Mouse (Mus musculus) liver, embryonic 15.5 days (tissue): ENCODE measurements around the gene Gm7982. TPM values are rescaled to one million over a fixed set of nuclear protein-coding genes. Genes with fewer than 3 reads are reported as not detected.
"Not testable (repeated sequence)": the region's sequence is repeated elsewhere in the genome, so short reads cannot be mapped to it uniquely, and the experiment has no call there.

Experiments used
- ATAC-seq: fragments of 200-750 bp; cut with Nextera tagmentation; 2 replicates; pipeline ENCODE4 v1.8.0; 2017; ENCODE audit warnings: moderate number of reproducible peaks, mild to moderate bottlenecking, moderate library complexity; ENCODE audit not compliant: insufficient read depth
- H3K27ac ChIP-seq: fragments of 300-500 bp; sonication (generic); replicated peaks from 2 replicates; pipeline ENCODE4 v1.5.1; 2015; ENCODE audit warnings: mild to moderate bottlenecking, inconsistent platforms
- H3K27me3 ChIP-seq: fragments of 300-500 bp; sonication (generic); 2 replicates; pipeline ENCODE4 v1.6.1; 2015; ENCODE audit warnings: mild to moderate bottlenecking, inconsistent platforms
- H3K36me3 ChIP-seq: fragments of 300-500 bp; sonication (generic); replicated peaks from 2 replicates; pipeline ENCODE4 v1.6.1; 2015; ENCODE audit warnings: moderate library complexity, mild to moderate bottlenecking, inconsistent platforms
- H3K4me1 ChIP-seq: fragments of 300-500 bp; sonication (generic); replicated peaks from 2 replicates; pipeline ENCODE4 v1.6.1; 2015; ENCODE audit warnings: inconsistent platforms
- H3K4me2 ChIP-seq: fragments of 300-500 bp; sonication (generic); 2 replicates; pipeline ENCODE4 v1.6.1; 2015; ENCODE audit warnings: moderate library complexity, mild to moderate bottlenecking, inconsistent platforms
- H3K4me3 ChIP-seq: fragments of 300-500 bp; sonication (generic); replicated peaks from 2 replicates; pipeline ENCODE4 v1.5.1; 2015; ENCODE audit warnings: mild to moderate bottlenecking, inconsistent platforms
- H3K9ac ChIP-seq: fragments of 300-500 bp; sonication (generic); 2 replicates; pipeline ENCODE4 v1.6.1; 2015; ENCODE audit warnings: moderate library complexity, mild to moderate bottlenecking, inconsistent platforms
- H3K9me3 ChIP-seq: fragments of 300-500 bp; sonication (generic); replicated peaks from 2 replicates; pipeline ENCODE4 v1.6.1; 2016; ENCODE audit warnings: inconsistent platforms
- WGBS: fragments of 180-500 bp; shearing (Covaris S2); methylation state at CpG from one replicate; pipeline ENCODE4 v1.1.7; 2015; ENCODE audit warnings: mixed read lengths; ENCODE audit not compliant: insufficient replicate concordance; 5-methylcytosine and 5-hydroxymethylcytosine counted together
- polyA plus RNA-seq: library from polyadenylated mRNA; unstranded; fragments of >200 nt; fragmentation: Nextera tagmentation; extraction: Ambion mirVana; gene quantifications from 2 replicates; pipeline ENCODE4 v1.2.1, GENCODE M21; 2015

The Gm7982 gene
- not detected in 2 replicates for polyA plus RNA-seq

DNA sequence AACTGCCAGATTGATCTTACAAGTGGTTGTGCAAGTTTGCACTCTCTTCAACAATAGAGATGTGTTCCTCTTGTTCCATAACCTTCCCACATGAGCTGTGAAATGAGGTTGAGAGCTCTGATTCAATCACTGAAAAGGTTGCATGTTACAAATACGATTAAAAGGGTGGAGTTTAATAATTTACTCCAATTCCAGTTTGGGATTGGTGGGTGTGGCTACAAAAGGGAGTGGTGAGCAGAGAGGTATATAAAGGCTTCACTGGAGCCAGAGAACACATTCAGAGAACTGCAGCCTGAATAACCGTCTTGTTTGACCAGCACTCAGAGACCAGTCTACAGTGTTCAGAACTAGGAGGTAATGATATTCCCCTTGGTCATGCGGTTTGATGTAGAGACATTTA, at the start of gene Gm7982:
Gene Gm7982 (plus strand): TSS at position 301 of the 400 bp plus-strand sequence.
- H3K36me3 ChIP-seq, H3K27me3 ChIP-seq, H3K9ac ChIP-seq, ATAC-seq, H3K4me2 ChIP-seq, H3K4me1 ChIP-seq, H3K27ac ChIP-seq, H3K4me3 ChIP-seq, H3K9me3 ChIP-seq: not testable (repeated sequence)
- no CpG with 5 or more reads among the region's 3 CpGs for WGBS

DNA sequence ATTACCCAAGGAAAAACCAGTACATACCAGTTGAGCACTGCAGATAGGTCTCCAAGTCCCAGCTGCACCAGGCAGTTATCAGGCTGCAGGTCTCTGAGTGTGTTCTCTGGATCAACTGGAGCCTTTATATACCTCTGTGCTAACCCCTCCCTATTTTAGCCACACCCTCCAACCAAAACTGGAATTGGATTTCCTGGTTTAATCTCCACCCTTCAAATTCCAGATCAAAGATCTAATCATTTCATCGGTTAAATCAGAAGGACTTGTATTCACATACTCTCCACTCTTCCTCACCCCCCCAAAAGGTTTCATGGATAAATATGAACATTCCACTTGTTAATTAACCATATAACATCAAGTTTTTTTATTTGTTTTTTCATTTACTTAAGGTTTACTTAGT, 5.7 kb upstream of the Gm7982 start, which contains the start of gene Gm7978:
Gene Gm7978 (minus strand): TSS at position 101 of the 400 bp plus-strand sequence.
- WGBS = no CpG with 5 or more reads among the region's 1 CpGs
- not testable (repeated sequence) for H3K4me2 ChIP-seq, H3K4me3 ChIP-seq, ATAC-seq, H3K27me3 ChIP-seq, H3K4me1 ChIP-seq, H3K9ac ChIP-seq, H3K27ac ChIP-seq, H3K9me3 ChIP-seq, H3K36me3 ChIP-seq

DNA sequence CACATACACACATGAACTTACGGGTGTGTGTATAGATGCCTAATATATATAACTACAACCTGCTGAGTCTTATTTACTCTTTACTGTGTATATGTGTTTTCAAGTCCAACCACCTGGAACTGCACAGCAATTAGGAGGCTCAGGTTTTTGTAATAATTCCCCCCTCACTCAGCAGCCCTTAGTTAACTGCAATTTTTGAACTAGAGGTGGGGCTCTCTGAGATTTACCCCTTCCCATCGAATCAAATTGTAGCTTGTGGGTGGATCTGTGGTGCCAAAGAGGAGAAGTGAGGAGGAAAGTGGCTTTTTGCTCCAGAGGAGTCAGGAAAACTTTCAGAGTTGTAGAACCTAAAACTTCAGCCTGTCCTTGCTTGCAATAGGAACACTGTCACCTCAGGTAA, 33.9 kb downstream of the Gm7982 start, which contains the start of gene E330014E10Rik:
Gene E330014E10Rik (plus strand): TSS at position 301 of the 400 bp plus-strand sequence.
- not testable (repeated sequence) for H3K9me3 ChIP-seq, H3K4me1 ChIP-seq, H3K27me3 ChIP-seq, H3K4me2 ChIP-seq, H3K27ac ChIP-seq, ATAC-seq, H3K9ac ChIP-seq, H3K4me3 ChIP-seq, H3K36me3 ChIP-seq
- no CpG with 5 or more reads among the region's 2 CpGs for WGBS

Other genes with a start within 250 kb of the Gm7982 start
- not detected in 2 replicates for gene Gm3286, start 231.3 kb upstream of the Gm7982 start, polyA plus RNA-seq
- gene Gm7971, start 147.1 kb upstream of the Gm7982 start, polyA plus RNA-seq = not detected in 2 replicates
- gene Gm7978, start 5.8 kb upstream of the Gm7982 start, polyA plus RNA-seq = not detected in 2 replicates
- not detected in 2 replicates for gene E330014E10Rik, start 34.0 kb downstream of the Gm7982 start, polyA plus RNA-seq
- 0.16 and 0.24 TPM in 2 replicates for gene Cxcl13, start 214.9 kb downstream of the Gm7982 start, polyA plus RNA-seq